Mouse (Mus musculus): ENCODE data around the gene Sec16a. TPM values are rescaled to one million over a fixed set of nuclear protein-coding genes. Genes with fewer than 3 reads are reported as not detected.

Sec16a gene
- 35.6 and 37.3 TPM in 2 replicates for polyA plus RNA-seq (2012; rRNA removed)

GRCm38 (mm10) chr2:26444946-26445665, at the start of gene Sec16a:
TSS of gene Sec16a (minus strand) at chr2:26445216.

GRCm38 (mm10) chr2:26408515-26409356, 36.3 kb downstream of the Sec16a start, which contains the start of gene Inpp5e:
TSS of gene Inpp5e (minus strand) at chr2:26409203.

GRCm38 (mm10) chr2:26389154-26389690, 55.8 kb downstream of the Sec16a start, which contains the start of the genes Entr1 and Pmpca:
TSS of gene Entr1 (minus strand) at chr2:26389316.
TSS of gene Pmpca (plus strand) at chr2:26389339.

GRCm38 (mm10) chr2:26380131-26380771, 64.8 kb downstream of the Sec16a start, which contains the start of gene Snapc4:
TSS of gene Snapc4 (minus strand) at chr2:26380653.

GRCm38 (mm10) chr2:26360772-26361171, 84.2 kb downstream of the Sec16a start, which contains the start of gene Card9:
TSS of gene Card9 (minus strand) at chr2:26360918.

Other genes starting within 250 kb of the Sec16a start
- gene Lhx3, start 236.9 kb downstream of the Sec16a start, polyA plus RNA-seq (2012; rRNA removed): 0.08 and 0.39 TPM in 2 replicates
- gene Qsox2, start 207.7 kb downstream of the Sec16a start, polyA plus RNA-seq (2012; rRNA removed): 18.2 and 19.5 TPM in 2 replicates
- gene Ccdc187, start 150.7 kb downstream of the Sec16a start, polyA plus RNA-seq (2012; rRNA removed): 1.4 and 1.7 TPM in 2 replicates
- 133 and 153 TPM in 2 replicates for gene Gpsm1, start 129.7 kb downstream of the Sec16a start, polyA plus RNA-seq (2012; rRNA removed)
- 28.5 and 28.7 TPM in 2 replicates for gene Dnlz, start 93.1 kb downstream of the Sec16a start, polyA plus RNA-seq (2012; rRNA removed)
- 2.1 and 3.2 TPM in 2 replicates for gene Card9, start 84.3 kb downstream of the Sec16a start, polyA plus RNA-seq (2012; rRNA removed)
- gene Snapc4, start 64.6 kb downstream of the Sec16a start, polyA plus RNA-seq (2012; rRNA removed): 57.9 and 63.3 TPM in 2 replicates
- 294 and 301 TPM in 2 replicates for gene Entr1, start 55.9 kb downstream of the Sec16a start, polyA plus RNA-seq (2012; rRNA removed)
- gene Pmpca, start 55.9 kb downstream of the Sec16a start, polyA plus RNA-seq (2012; rRNA removed): 123 and 126 TPM in 2 replicates
- gene Inpp5e, start 36.0 kb downstream of the Sec16a start, polyA plus RNA-seq (2012; rRNA removed): 34.4 and 35.6 TPM in 2 replicates
- gene Notch1, start 71.4 kb upstream of the Sec16a start, polyA plus RNA-seq (2012; rRNA removed): 11.0 and 11.8 TPM in 2 replicates
- gene Egfl7, start 134.8 kb upstream of the Sec16a start, polyA plus RNA-seq (2012; rRNA removed): 131 and 140 TPM in 2 replicates
- gene Gm20532, start 141.4 kb upstream of the Sec16a start, polyA plus RNA-seq (2012; rRNA removed): not detected in 2 replicates
- 4.8 and 6.1 TPM in 2 replicates for gene Agpat2, start 159.2 kb upstream of the Sec16a start, polyA plus RNA-seq (2012; rRNA removed)
- gene Fam69b, start 183.2 kb upstream of the Sec16a start, polyA plus RNA-seq (2012; rRNA removed): 123 and 131 TPM in 2 replicates
- not detected in 2 replicates for gene Lcn4, start 226.1 kb upstream of the Sec16a start, polyA plus RNA-seq (2012; rRNA removed)

Measured in central nervous system, embryonic 18 days (tissue).